Mouse (Mus musculus) lung, embryonic 14.5 days (tissue): ENCODE measurements at regions not wholly inside any gene's neighbourhood (a gene's known extent, or its start where the extent isn't known, plus 50 kb on each side); places are given as distances from the start of the nearest gene placed in this dataset.
"Not testable (repeated sequence)": the region's sequence is repeated elsewhere in the genome, so short reads cannot be mapped to it uniquely, and the experiment has no call there.

ENCODE experiments used
- ATAC-seq: fragments of 200-750 bp; cut with Nextera tagmentation; 2 replicates; pipeline ENCODE4 v1.8.0; 2017; ENCODE audit warnings: mild to moderate bottlenecking, moderate TSS enrichment, moderate library complexity; ENCODE audit not compliant: insufficient read depth
- DNase-seq: peaks from one replicate; pipeline ENCODE4 v3.0.0-alpha.2; 2015
- H3K27ac ChIP-seq: fragments of 300-500 bp; sonication (generic); 2 replicates; pipeline ENCODE4 v1.5.1; 2014; ENCODE audit warnings: low read depth, mild to moderate bottlenecking, moderate library complexity
- H3K27me3 ChIP-seq: fragments of 300-500 bp; sonication (generic); 2 replicates; pipeline ENCODE4 v1.6.1; 2014; ENCODE audit warnings: low read length, control low read depth; ENCODE audit not compliant: insufficient read depth
- H3K36me3 ChIP-seq: fragments of 300-500 bp; sonication (generic); 2 replicates; pipeline ENCODE4 v1.6.1; 2014; ENCODE audit warnings: control low read depth; ENCODE audit not compliant: insufficient read depth
- H3K4me1 ChIP-seq: fragments of 300-500 bp; sonication (generic); 2 replicates; pipeline ENCODE4 v1.6.1; 2014; ENCODE audit warnings: antibody characterized with exemption, control low read depth; ENCODE audit not compliant: insufficient read depth
- H3K4me2 ChIP-seq: fragments of 300-500 bp; sonication (generic); 2 replicates; pipeline ENCODE4 v1.6.1; 2014; ENCODE audit warnings: mild to moderate bottlenecking
- H3K4me3 ChIP-seq: fragments of 300-500 bp; sonication (generic); 2 replicates; pipeline ENCODE4 v1.5.1; 2014; ENCODE audit warnings: low read depth, low read length
- H3K9ac ChIP-seq: fragments of 300-500 bp; sonication (generic); 2 replicates; pipeline ENCODE4 v1.6.1; 2014
- H3K9me3 ChIP-seq: fragments of 300-500 bp; sonication (generic); 2 replicates; pipeline ENCODE4 v1.6.1; 2016; ENCODE audit warnings: low read depth, low read length, control low read depth
- CTCF ChIP-seq: IDR thresholded peaks from 2 replicates; pipeline ENCODE4 v1.5.1; 2016; ENCODE audit warnings: antibody characterized with exemption, low read depth
- WGBS: fragments of 180-500 bp; shearing (Covaris S2); extraction: QIAGEN DNeasy Blood & Tissue Kit; methylation state at CpG from one replicate; pipeline ENCODE4 v1.1.7; 2014; 5-methylcytosine and 5-hydroxymethylcytosine counted together

GRCm38 (mm10) chr5:102180250-102180649 lies 110.5 kb upstream of the Wdfy3 start:
- no peaks in the 10 kb centered on the region for H3K9me3 ChIP-seq
- H3K4me2 ChIP-seq: no peak overlapping the region
- H3K36me3 ChIP-seq: no peaks in the 10 kb centered on the region
- no peaks in the 10 kb centered on the region for H3K4me1 ChIP-seq
- DNase-seq: peak; percentile 9
- no peak for ATAC-seq
- H3K4me3 ChIP-seq: no peak overlapping the region
- TF ChIP-seq CTCF: no peak
- no peaks in the 10 kb centered on the region for H3K27me3 ChIP-seq
- H3K27ac ChIP-seq: no peak overlapping the region
- H3K9ac ChIP-seq: no peak overlapping the region
- 65% methylated on average over 8 of the region's 8 CpGs for WGBS

- not testable (repeated sequence) for H3K9ac ChIP-seq, H3K27me3 ChIP-seq, H3K4me3 ChIP-seq, ATAC-seq, H3K4me2 ChIP-seq, H3K9me3 ChIP-seq, H3K4me1 ChIP-seq, DNase-seq, H3K36me3 ChIP-seq, H3K27ac ChIP-seq
- 58% methylated on average over 4 of the region's 4 CpGs for WGBS
These were observed 119.2 kb upstream of the Wdfy3 start for GRCm38 (mm10) chr5:102188951-102189350.

DNA sequence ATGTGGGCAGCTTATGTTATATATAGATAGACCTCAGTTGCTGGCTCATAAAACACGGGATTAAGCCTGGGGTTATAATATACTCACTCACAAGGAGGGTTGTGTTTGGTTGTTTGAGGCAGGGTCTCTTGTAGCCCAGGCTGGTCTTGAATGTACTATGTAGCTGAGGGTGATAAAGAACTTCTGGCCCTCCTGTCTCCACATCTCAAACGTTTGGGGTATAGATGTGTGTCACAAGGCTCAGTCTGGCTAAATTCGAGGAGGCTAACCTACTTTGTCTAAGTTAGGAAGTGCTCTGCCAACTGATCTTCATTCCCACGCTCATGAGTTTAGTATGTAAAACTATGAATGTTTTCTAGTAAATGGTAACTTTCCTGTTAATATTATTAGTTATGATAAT lies 136.7 kb upstream of the Wdfy3 start:
- Histone ChIP-seq H3K27ac (no peak overlapping the region), H3K4me1 (no peaks in the 10 kb centered on the region), H3K9me3 (no peaks in the 10 kb centered on the region), H3K9ac (no peak overlapping the region), H3K27me3 (no peaks in the 10 kb centered on the region), H3K4me3 (no peak overlapping the region), H3K36me3 (no peaks in the 10 kb centered on the region), H3K4me2 (no peak overlapping the region)
- 39% methylated on average over 4 of the region's 4 CpGs for WGBS
- no peak for DNase-seq
- TF ChIP-seq CTCF: no peak
- ATAC-seq: no peak

- H3K4me3 ChIP-seq: no peak overlapping the region
- H3K27me3 ChIP-seq: no peaks in the 10 kb centered on the region
- no peak overlapping the region for H3K27ac ChIP-seq
- TF ChIP-seq CTCF: peak; percentile 82
- no peak overlapping the region for H3K9ac ChIP-seq
- H3K4me1 ChIP-seq: no peaks in the 10 kb centered on the region
- peak overlapping the region; percentile 51 for H3K4me2 ChIP-seq
- DNase-seq (peak; percentile 95), ATAC-seq (peak; percentile 91)
- H3K36me3 ChIP-seq: no peaks in the 10 kb centered on the region
- 2% methylated on average over 16 of the region's 16 CpGs for WGBS
- no peaks in the 10 kb centered on the region for H3K9me3 ChIP-seq
These were observed 137.2 kb upstream of the Wdfy3 start for GRCm38 (mm10) chr5:102206953-102207352.

DNA sequence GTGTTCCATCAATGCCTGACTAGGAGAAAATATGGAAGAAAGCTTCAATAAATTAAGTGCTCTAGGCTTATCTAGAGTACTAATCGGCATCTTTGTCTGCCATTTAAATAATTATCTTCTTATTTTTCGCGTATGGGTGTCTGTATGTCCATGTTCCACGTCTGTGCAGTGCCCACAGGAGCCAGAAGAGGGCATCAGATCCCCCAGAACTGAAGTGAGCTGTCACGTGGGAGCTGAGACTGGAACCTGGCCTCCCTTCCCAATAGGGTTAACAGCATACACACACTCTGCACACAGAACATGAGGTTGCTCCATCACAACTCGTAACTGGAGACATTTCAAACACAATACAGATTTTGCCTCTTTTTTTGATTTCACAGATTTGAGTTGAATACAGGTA lies 143.4 kb upstream of the Wdfy3 start:
- WGBS: 57% methylated on average over 6 of the region's 6 CpGs
- Histone ChIP-seq H3K27me3 (no peaks in the 10 kb centered on the region), H3K4me1 (no peaks in the 10 kb centered on the region), H3K27ac (no peak overlapping the region), H3K9me3 (no peaks in the 10 kb centered on the region), H3K36me3 (no peaks in the 10 kb centered on the region), H3K4me3 (no peak overlapping the region), H3K4me2 (no peak overlapping the region), H3K9ac (no peak overlapping the region)
- no peak for ATAC-seq
- TF ChIP-seq CTCF: peak; percentile 45; the same call in 1 of the 2 replicates
- DNase-seq: peak; percentile 38

GRCm38 (mm10) chr5:102227131-102227530 lies 157.4 kb upstream of the Wdfy3 start:
- 16% methylated on average over 6 of the region's 6 CpGs for WGBS
- H3K27me3 ChIP-seq: no peaks in the 10 kb centered on the region
- H3K4me1 ChIP-seq: no peaks in the 10 kb centered on the region
- H3K4me3 ChIP-seq: no peak overlapping the region
- H3K4me2 ChIP-seq: no peak overlapping the region
- no peaks in the 10 kb centered on the region for H3K36me3 ChIP-seq
- H3K9ac ChIP-seq: no peak overlapping the region
- H3K9me3 ChIP-seq: no peaks in the 10 kb centered on the region
- ATAC-seq (no peak), DNase-seq (no peak)
- no peak for TF ChIP-seq CTCF
- H3K27ac ChIP-seq: no peak overlapping the region

- no peaks in the 10 kb centered on the region for H3K27me3 ChIP-seq
- no peaks in the 10 kb centered on the region for H3K9me3 ChIP-seq
- no peak overlapping the region for H3K27ac ChIP-seq
- no peak overlapping the region for H3K4me2 ChIP-seq
- no peaks in the 10 kb centered on the region for H3K4me1 ChIP-seq
- H3K36me3 ChIP-seq: no peaks in the 10 kb centered on the region
- H3K9ac ChIP-seq: no peak overlapping the region
- 80% methylated on average over 5 of the region's 5 CpGs for WGBS
- no peak for TF ChIP-seq CTCF
- no peak overlapping the region for H3K4me3 ChIP-seq
- ATAC-seq: no peak
- DNase-seq: no peak
These were observed 172.9 kb upstream of the Wdfy3 start for GRCm38 (mm10) chr5:102242614-102243013.

- Histone ChIP-seq H3K27ac (no peak overlapping the region), H3K27me3 (no peaks in the 10 kb centered on the region), H3K4me1 (no peaks in the 10 kb centered on the region), H3K36me3 (no peaks in the 10 kb centered on the region), H3K4me2 (no peak overlapping the region), H3K9ac (no peak overlapping the region), H3K4me3 (no peak overlapping the region), H3K9me3 (no peaks in the 10 kb centered on the region)
- ATAC-seq (no peak), DNase-seq (no peak)
- no peak for TF ChIP-seq CTCF
- WGBS: 52% methylated on average over 6 of the region's 6 CpGs
These were observed 175.0 kb upstream of the Wdfy3 start for GRCm38 (mm10) chr5:102244706-102245105.
